Mouse (Mus musculus) thymus, adult 2 months (tissue): ENCODE results near the gene Ccin.

Experiments used
- CTCF ChIP-seq: fragments of 200-500 bp; IDR thresholded peaks from 2 replicates; pipeline ENCODE4 v1.5.1; 2012; ENCODE audit warnings: mild to moderate bottlenecking, control low read depth, low read length, moderate library complexity, borderline replicate concordance; ENCODE audit not compliant: control insufficient read depth, poor library complexity, insufficient read depth; ENCODE audit errors: extremely low read depth
- POLR2A ChIP-seq: fragments of 200-500 bp; IDR thresholded peaks from 2 replicates; pipeline ENCODE4 v1.6.1; 2012; ENCODE audit warnings: mild to moderate bottlenecking, low read length, control low read depth, moderate library complexity; ENCODE audit not compliant: control insufficient read depth, poor library complexity, insufficient read depth; ENCODE audit errors: extremely low read depth

DNA sequence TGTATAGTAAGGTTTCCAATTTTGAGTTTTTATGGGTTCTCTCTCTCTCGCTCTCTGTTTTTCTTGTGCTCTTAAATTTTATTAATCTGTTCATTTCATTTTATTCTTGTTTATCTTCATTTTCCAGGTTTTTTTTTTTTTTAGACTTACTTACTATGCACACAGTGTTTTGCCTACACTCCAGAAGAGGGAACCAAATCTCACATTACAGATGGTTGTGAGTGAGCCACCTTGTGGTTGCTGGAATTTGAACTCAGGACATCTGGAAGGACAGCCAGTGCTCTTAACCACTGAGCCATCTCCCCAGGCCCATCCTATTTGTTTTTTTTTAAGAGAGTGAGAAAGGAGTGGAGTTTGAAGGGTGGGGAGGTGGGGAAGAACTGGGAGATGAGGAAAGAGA is 26.9 kb downstream of the Ccin start:
- TF ChIP-seq CTCF: no peak
- no peak for TF ChIP-seq POLR2A
